Mouse (Mus musculus) C2C12 (cell line): ENCODE data around the gene Mcee. TPM values are rescaled to one million over a fixed set of nuclear protein-coding genes. Genes with fewer than 3 reads are reported as not detected.
A peak's percentile ranks its signal among the peaks of the same experiment; 100 is the strongest.

Experiments
- H3K27me3 ChIP-seq: one replicate; pipeline ENCODE4 v1.6.1; 2011; ENCODE audit not compliant: control insufficient read depth, insufficient read depth, insufficient read length
- H3K36me3 ChIP-seq: one replicate; pipeline ENCODE4 v1.6.1; 2011; ENCODE audit not compliant: control insufficient read depth, insufficient read depth
- H3K4me3 ChIP-seq: one replicate; pipeline ENCODE4 v1.5.1; 2011; ENCODE audit warnings: mild to moderate bottlenecking, control low read depth; ENCODE audit not compliant: poor library complexity, insufficient read depth, severe bottlenecking
- H3K79me2 ChIP-seq: one replicate; pipeline ENCODE4 v1.6.1; 2011; ENCODE audit not compliant: control insufficient read depth, insufficient read depth
- H3K79me3 ChIP-seq: one replicate; pipeline ENCODE4 v1.6.1; 2011; ENCODE audit warnings: low read depth, control low read depth
- H3ac ChIP-seq: one replicate; pipeline ENCODE3; 2011; ENCODE audit warnings: low read depth; ENCODE audit not compliant: control insufficient read depth, insufficient read length
- CEBPB ChIP-seq: IDR thresholded peaks from one replicate; pipeline ENCODE4 v1.6.1; 2011; ENCODE audit warnings: low read depth, mild to moderate bottlenecking, control low read depth, moderate library complexity
- CTCF ChIP-seq: IDR thresholded peaks from one replicate; pipeline ENCODE4 v1.5.1; 2011; ENCODE audit not compliant: control insufficient read depth, insufficient read depth, insufficient read length
- FOSL1 ChIP-seq: IDR thresholded peaks from one replicate; pipeline ENCODE4 v1.8.0; 2011; ENCODE audit warnings: mild to moderate bottlenecking, low read length; ENCODE audit not compliant: poor library complexity, insufficient read depth, severe bottlenecking
- MAX ChIP-seq: IDR thresholded peaks from one replicate; pipeline ENCODE4 v1.6.1; 2011; ENCODE audit warnings: mild to moderate bottlenecking, control low read depth
- MYOD1 ChIP-seq: IDR thresholded peaks from one replicate; pipeline ENCODE4 v1.6.1; 2011; ENCODE audit warnings: low read depth; ENCODE audit not compliant: control insufficient read depth, insufficient read length
- MYOG ChIP-seq: IDR thresholded peaks from one replicate; pipeline ENCODE4 v1.6.1; 2011; ENCODE audit not compliant: control insufficient read depth, insufficient read length; ENCODE audit errors: extremely low read depth
- USF1 ChIP-seq: IDR thresholded peaks from one replicate; pipeline ENCODE4 v1.6.1; 2011; ENCODE audit warnings: low read depth, mild to moderate bottlenecking, control low read depth, moderate library complexity
- polyA plus RNA-seq: library from polyadenylated mRNA; unstranded; fragments of >200 nt; fragmentation: generic; extraction: Trizol; gene quantifications from one replicate; pipeline ENCODE4 v1.2.1, GENCODE M21; 2012; ENCODE audit warnings: missing spikeins

Mcee gene
- polyA plus RNA-seq, 1 experiment, result 6.9 TPM

DNA sequence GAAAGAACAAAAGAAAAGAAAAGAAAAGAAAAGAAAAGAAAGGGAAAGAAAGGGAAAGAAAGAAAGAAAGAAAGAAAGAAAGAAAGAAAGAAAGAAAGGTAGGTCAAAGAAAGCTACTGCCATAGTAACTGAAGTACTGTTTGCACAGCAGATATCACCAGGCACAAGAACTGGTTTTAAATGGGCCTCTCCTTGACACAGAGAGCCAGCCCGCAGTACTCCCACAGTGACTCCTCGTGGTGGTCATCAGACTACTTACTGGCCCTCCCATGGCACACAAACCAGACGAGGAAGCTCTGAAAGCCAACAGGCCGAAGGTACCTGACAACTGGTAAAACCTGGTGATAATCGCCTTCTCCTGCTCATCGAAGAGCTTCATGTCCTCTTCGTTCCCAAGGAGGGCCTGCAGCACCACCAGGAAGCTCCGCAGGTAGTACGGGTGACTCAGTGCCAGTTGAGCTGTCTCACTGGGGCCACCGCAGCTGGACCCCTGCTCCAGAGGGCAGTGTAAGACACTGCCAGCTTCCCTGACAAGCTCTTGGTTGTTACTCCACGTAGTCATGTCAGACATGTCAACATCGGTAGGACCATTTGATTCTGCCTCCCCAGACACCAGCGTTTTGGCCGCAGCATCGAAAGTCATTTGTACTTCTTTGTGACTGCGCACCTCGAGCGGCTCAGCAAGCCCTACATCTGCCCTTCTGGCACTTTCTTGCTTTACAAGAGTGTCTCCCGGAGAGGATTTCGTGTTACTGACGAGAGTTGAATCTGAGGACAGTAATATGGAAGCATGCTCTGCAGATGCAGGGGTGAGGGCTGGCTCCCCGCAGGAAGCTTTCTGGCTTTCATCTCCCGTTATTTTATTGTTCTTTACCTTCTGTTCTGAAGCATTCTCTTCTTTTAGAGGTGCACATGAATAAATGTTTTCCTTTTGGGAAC is 20.2 kb upstream of the Mcee start:
- Histone ChIP-seq H3K4me3 (no peak overlapping the region), H3ac (no peak overlapping the region), H3K27me3 (no peaks in the 10 kb centered on the region), H3K36me3 (peaks cover 18% of the 10 kb centered on the region), H3K79me2 (no peaks in the 10 kb centered on the region), H3K79me3 (no peaks in the 10 kb centered on the region)
- no peak for TF ChIP-seq FOSL1
- TF ChIP-seq CEBPB, result no peak
- no peak for TF ChIP-seq CTCF
- no peak for TF ChIP-seq MAX
- no peak for TF ChIP-seq MYOD1
- no peak for TF ChIP-seq MYOG
- no peak for TF ChIP-seq USF1

DNA sequence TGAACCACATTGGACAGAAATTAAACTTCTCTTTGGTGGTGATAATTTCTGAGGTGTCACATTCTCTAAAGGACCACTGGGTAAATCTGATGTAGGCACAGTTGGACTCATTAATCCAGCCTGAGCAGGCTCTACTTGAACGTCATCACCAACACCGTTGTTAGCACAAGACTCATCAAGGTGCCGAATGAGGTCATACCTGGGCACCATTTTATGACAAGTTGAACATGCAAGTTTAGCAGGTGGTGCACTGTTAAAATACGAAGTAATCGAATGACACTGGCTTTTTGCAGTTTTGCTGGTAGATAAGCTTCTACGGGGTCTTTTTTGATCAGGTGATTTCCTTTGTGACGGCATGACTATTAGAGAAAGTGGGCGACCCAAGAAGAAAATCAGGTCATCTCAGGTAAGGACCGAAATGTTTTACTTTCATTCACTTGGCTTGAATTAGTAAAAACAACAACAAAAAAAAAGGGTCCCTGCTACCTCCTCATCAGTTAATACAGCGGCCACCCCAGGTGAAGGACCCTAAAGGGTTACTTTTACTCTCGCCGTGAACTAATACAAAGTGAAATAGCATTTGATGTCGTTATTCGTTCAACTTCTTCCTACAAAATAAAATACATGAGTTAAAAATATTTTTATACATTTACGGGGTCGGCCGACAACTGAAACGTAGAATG is 19.1 kb upstream of the Mcee start:
- peak overlapping the region; percentile 46 for H3K4me3 ChIP-seq
- peaks cover 29% of the 10 kb centered on the region for H3K36me3 ChIP-seq
- peak overlapping the region; percentile 50 for H3ac ChIP-seq
- no peaks in the 10 kb centered on the region for H3K27me3 ChIP-seq
- H3K79me3 ChIP-seq, result no peaks in the 10 kb centered on the region
- H3K79me2 ChIP-seq, result no peaks in the 10 kb centered on the region
- TF ChIP-seq CEBPB (no peak), FOSL1 (no peak), MYOD1 (no peak), CTCF (no peak), USF1 (no peak), MAX (no peak), MYOG (no peak)

DNA sequence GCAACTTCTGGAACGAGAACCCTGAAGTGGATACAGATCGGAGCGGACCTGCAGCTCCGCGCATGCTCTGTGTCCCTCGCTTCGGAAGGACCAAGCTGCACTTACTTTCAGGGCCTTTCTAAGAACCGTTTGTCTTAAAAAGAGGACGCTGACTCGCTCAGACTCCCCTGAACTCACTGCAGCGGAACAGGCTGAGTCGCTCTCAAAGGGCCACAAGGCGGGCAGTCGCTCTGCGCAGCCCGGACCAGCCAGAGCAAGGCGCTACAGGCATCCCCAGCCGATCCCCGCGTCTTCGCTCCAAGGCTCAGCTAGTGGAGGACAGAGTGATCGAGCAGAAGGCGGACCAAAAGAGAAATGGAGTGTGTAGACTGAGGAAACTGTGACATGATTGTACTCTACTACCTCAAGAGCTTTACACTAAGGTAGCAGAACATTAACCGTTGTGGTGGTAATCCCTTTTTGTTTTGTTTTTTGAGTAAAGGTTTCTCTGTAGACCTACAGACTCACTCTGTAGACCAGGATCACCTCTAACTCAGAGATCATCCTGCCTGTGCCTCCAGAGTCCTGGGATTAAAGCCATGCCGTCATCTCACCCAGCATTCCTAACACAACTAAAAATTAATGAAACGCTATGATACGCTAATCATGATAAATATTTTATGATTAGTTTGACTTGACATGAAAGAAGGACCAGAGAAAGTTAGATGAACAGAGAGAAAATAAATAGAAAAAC is 18.4 kb upstream of the Mcee start, which contains the start of gene Fan1:
Fan1 (minus strand) TSS at position 266 of the 733 bp plus-strand sequence.
- H3K79me2 ChIP-seq, result no peaks in the 10 kb centered on the region
- H3K79me3 ChIP-seq, result no peaks in the 10 kb centered on the region
- peak within 1 kb of the TSS; percentile 46 for H3K4me3 ChIP-seq
- peak within 1 kb of the TSS; percentile 50 for H3ac ChIP-seq
- TF ChIP-seq MAX, result peak; percentile 70
- TF ChIP-seq FOSL1, result no peak
- peaks cover 32% of the 10 kb centered on the region for H3K36me3 ChIP-seq
- H3K27me3 ChIP-seq, result no peaks in the 10 kb centered on the region

DNA sequence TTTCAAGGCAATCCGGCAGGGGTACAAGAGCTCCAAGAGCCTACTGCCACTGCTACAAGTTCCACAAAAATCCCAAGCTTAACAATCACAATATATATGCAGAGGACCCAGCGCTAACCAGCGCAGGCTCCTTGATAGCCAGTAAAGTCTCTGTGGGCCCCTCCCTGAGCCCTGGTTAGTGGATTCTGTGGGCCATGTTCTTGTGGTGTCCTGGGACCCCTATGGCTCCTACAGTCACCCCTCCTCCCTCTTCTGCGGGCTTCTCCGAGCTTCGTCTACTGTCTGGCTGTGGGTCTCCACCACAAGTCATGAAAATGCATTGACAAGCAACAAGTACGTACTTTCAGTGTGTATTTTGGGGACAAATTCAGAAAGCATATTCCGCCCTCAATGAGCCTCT is 928 bp upstream of the Mcee start:
- peaks cover 32% of the 10 kb centered on the region for H3K36me3 ChIP-seq
- H3K79me2 ChIP-seq, result peaks cover 39% of the 10 kb centered on the region
- TF ChIP-seq CTCF, result no peak
- TF ChIP-seq MAX, result no peak
- no peak for TF ChIP-seq USF1
- TF ChIP-seq MYOD1, result no peak
- TF ChIP-seq MYOG, result no peak
- TF ChIP-seq CEBPB, result no peak
- no peak for TF ChIP-seq FOSL1
- H3K79me3 ChIP-seq, result peaks cover 26% of the 10 kb centered on the region
- no peaks in the 10 kb centered on the region for H3K27me3 ChIP-seq
- H3ac ChIP-seq, result peak overlapping the region; percentile 98
- H3K4me3 ChIP-seq, result peak overlapping the region; percentile 74

DNA sequence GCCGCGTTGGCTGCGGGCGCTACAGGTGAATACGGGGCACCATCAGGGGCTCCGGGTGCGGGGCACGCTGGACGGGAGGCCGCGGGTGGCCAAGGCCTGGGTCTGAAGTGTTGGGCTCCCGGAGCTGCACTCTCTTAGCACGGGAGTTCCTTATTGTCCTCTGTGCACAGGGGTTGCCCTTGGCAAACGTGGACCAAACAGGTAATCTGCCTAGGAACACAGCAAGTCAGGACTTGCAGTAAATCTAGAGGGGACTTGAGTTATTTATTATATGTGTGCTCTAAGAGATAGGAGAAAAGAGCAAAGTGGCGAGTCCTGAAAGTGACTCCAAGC is 378 bp downstream of the Mcee start:
- Histone ChIP-seq H3K79me3 (peaks cover 26% of the 10 kb centered on the region), H3K4me3 (peak overlapping the region; percentile 37), H3ac (peak overlapping the region; percentile 80), H3K36me3 (peaks cover 20% of the 10 kb centered on the region), H3K27me3 (no peaks in the 10 kb centered on the region), H3K79me2 (peaks cover 39% of the 10 kb centered on the region)
- TF ChIP-seq CEBPB, result no peak
- TF ChIP-seq MYOG, result no peak
- TF ChIP-seq MYOD1, result no peak
- no peak for TF ChIP-seq FOSL1
- no peak for TF ChIP-seq USF1
- no peak for TF ChIP-seq CTCF

DNA sequence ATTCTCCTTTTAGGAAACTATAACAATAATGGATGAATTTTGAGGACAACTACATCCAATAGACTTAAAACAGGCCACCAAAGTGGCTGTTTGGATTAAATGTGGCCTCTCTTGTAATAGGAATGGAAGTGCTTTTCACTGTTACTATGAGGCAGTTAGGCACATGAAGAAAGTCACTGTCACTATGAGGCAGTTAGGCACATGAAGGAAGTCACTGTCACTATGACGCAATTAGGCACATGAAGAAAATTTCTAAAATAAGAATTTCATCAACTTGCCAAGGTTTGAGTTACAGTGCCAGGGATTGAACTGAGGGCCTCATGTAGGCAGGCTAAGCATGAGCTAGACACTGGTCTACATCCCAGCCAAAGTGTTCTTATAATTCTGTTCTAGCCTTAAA is 8.3 kb downstream of the Mcee start:
- Histone ChIP-seq H3K27me3 (no peaks in the 10 kb centered on the region), H3ac (no peak overlapping the region), H3K4me3 (no peak overlapping the region), H3K79me3 (no peaks in the 10 kb centered on the region), H3K79me2 (no peaks in the 10 kb centered on the region), H3K36me3 (no peaks in the 10 kb centered on the region)
- no peak for TF ChIP-seq CTCF
- TF ChIP-seq MYOD1, result no peak
- TF ChIP-seq USF1, result no peak
- no peak for TF ChIP-seq FOSL1
- no peak for TF ChIP-seq MAX
- TF ChIP-seq CEBPB, result no peak
- no peak for TF ChIP-seq MYOG
